Mouse (Mus musculus): ENCODE measurements at regions not wholly inside any gene's neighbourhood (a gene's known extent, or its start where the extent isn't known, plus 50 kb on each side); places are given as distances from the start of the nearest gene placed in this dataset.

DNA sequence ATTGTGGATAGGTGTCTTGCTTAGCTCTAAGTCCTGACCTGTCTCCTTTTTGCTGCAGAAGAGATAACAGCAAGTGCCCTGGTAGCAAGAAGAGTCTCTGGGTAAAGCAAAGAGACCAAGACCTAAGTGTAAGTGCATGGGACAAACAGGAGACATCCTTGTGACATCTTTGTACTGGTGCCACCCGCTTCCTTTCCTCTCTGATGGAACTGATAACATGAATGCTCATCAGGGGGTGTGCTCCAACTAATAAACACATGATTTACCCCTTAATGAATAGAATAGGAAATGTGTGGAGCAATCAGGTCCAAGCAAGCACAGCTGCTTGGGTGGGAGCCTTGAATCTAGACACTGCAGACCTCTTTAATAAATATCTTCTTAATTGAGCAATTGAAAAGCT, 362.9 kb upstream of the Nrp1 start:
- DNase-seq = no peak

DNA sequence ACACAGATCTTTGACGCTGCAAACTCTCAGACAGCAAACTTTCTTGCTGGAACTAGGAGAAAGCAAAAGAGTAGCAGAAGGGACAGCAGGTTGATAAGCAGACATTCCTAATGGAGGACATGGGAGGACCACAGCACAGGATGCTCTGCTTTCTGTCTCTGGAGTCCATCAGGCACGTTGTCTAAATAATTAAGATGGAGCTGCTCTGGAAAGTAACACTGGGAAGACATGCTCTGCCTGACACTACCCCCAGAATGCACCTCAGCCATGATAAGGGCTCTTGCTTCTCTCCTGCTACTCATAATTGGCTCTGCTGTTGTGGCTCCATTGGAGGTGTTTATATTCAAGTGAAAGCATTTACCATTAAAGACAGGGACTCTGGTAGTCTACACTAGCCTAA, 356.0 kb upstream of the Nrp1 start:
- no peak for DNase-seq

DNA sequence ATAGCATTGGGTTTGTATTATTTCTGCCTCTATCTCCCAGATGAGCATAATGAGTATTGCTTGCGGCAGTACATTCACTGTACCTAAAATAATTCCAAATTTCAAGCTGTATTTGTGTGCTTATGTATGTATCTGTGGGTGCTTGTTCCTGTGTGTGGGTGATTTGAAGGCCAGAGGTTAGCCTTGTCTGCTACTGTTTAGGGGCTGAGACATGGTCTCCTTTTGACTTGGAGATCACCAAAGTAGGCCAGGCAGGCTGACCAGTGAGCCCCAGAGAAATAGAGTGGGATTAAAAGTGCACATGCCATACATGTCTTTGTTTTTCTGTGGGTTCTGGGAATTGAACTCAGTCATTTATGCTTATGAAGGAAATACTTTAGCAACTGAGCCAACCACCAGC, 355.6 kb upstream of the Nrp1 start:
- no peak for DNase-seq

DNA sequence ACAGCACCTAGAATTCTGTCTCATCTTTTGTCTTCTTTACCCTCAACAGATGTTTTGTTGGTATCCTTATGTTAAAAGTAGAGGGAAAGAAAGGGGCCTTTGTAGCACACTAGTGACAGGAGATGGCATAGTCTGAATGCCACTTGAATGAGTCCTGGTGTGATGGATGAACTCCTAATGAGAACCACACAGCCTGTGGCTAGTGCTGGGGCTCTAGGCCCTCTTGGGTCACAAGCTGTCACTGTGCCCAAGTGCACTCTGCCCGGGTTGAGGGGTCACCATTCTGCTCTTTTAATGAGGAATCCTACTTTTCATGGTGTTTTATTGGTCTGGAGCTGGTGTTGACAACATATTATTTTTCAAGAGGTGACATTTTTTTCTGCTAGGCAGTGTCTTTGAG, 355.0 kb upstream of the Nrp1 start:
- DNase-seq = no peak

DNA sequence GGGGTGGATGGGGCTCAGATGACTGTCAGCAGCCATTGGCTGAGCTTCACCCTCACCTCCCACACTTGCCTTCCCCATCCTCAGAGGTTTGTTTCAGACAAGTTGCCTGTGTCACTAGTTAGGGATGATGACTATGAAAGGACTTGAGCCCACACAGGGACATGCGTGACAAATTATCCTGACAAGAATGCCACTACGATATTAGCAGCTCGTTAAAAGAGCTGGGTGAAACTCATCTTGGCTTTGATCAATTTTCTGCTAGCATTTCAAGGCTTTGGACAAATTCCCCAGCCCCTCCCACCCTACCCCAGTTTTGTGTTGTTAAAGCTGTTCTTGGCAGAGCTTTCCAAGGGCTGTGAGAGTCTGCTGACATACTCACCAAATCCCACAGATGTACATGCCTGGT, 354.5 kb upstream of the Nrp1 start:
- DNase-seq = peak; percentile 22

DNA sequence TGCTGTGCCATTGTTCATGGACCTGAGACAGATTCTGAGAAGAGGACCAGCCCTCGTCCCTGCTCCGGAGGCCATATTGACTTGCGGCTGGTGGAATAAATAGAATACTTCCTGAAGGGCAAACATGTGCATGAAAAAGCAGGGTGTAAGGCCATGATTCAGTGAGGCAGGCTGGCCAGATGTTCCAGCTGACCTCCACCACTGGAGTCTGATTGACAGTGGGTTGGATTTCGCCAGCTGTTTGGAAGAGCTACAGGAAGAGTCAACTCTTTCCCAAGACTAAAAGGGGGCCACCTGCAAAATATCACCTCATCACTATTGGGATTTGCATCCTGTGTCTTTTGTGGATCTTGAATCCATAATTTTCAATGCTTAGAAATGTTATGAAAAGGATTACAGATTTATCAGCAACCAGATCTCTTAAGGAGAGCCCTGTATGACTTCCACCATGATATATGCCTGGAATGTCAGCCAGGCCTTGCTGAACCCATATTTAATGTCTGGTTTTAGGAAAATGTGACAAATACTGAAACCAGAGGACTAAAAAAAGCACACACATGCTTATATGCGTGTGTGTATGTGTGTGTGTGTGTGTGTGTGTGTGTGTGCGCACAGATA, 348.9 kb upstream of the Nrp1 start:
- no peak for DNase-seq

DNA sequence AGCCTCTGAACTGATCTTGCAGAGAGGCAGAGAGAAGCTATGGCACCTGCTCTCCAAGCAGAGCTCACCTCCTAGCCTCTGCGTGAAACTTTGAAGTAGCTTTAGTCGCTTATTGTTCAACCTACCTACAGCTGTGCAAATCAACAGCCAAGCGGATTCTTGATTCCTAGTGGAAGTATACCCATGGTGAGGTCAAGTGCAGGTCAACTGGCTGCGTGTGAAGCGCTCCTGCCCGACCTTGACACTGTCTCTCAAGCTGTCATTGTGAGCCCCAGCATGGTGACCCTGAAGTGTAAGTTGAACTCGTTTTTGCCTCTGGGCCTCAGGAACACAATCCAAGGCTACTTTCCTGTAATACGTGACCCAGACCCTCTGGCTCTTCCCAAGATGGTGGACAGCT, 341.2 kb upstream of the Nrp1 start:
- DNase-seq = no peak

DNA sequence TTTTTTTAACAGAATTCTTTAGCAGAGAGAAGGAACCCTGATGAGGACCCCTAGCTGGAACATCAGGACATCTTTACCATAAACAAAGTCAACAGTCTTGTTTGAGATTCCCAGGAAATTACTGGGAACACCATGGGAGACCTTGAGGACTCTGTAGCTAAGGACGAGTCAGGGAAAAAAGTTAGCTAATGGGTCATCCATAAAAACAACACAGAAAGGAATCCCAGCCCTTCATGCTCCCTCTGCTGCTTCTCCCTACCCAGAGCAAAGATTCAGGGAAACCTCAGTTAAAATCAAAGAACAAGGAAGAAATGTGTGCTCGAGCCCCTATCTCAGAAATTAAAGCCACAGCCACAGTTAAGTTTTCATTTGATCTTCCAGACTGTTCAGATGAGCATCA, 334.7 kb upstream of the Nrp1 start:
- DNase-seq = no peak

DNA sequence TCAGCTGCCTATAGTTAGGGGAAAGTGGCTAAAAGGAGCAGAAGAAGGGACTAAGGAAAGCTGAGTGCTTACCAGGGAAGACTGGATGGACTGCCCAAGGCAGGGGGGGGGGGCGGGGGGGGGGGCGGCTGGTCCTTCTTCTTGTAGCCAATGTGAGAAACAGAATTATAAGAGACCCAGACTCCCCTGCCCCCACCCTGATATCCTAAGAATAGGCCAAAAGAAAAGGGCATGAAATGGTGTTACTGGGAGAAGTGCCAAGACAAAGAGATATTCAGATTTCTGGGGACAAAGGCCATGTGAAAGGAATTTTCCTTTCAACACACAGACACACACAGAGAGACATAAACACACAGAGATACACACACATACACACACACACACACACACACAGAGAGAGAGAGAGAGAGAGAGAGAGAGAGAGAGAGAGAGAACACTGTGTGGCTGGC, 333.6 kb upstream of the Nrp1 start:
- peak; percentile 76 for DNase-seq

DNA sequence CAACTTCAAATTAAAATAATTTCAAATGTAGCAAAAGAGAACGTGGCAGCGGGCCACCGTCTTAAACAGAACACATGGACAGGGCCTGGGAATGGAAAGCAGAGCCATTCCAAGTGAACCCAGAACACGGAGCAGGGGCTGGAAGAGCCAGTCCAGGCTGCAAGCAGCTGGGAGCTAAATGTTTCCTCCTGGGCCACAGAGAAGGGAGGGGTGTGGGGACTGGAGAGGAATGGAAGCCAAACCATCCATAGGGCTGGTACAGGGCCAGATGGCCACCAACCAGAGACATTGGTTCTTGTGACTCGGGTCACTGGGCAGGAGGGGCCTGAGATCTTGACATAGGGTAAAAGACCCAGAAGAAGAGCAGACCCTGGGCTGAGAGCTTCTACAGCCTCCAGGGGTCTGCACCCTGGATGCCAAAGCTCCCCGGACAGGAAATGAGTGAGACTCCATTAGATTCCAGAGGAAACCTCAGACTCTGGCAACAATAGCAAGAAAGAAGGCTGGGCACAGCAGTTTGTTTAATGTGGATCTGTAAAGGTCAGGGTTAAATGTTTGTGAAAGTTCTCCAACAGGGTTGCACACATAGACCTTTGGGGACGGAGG, 333.1 kb upstream of the Nrp1 start:
- peak; percentile 88 for DNase-seq

DNA sequence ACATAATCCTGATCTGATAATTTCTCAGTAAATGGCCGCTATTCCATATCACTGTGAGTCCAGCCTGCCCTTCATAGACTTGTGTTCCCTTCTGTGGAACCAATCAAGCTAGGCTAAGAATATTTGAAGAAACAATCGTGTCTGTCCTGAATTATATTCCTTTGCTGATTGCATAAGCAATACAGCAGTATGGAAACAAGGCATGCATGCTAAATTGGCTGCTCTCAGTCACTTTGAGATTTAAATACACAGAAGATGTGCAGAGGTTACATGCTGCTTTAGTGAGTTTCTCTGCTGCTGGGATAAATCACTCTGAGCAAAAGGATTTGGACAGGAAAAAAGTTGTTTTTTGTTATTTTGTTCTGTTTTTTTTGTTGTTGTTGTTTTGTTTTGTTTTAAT, 331.4 kb upstream of the Nrp1 start:
- no peak for DNase-seq

DNA sequence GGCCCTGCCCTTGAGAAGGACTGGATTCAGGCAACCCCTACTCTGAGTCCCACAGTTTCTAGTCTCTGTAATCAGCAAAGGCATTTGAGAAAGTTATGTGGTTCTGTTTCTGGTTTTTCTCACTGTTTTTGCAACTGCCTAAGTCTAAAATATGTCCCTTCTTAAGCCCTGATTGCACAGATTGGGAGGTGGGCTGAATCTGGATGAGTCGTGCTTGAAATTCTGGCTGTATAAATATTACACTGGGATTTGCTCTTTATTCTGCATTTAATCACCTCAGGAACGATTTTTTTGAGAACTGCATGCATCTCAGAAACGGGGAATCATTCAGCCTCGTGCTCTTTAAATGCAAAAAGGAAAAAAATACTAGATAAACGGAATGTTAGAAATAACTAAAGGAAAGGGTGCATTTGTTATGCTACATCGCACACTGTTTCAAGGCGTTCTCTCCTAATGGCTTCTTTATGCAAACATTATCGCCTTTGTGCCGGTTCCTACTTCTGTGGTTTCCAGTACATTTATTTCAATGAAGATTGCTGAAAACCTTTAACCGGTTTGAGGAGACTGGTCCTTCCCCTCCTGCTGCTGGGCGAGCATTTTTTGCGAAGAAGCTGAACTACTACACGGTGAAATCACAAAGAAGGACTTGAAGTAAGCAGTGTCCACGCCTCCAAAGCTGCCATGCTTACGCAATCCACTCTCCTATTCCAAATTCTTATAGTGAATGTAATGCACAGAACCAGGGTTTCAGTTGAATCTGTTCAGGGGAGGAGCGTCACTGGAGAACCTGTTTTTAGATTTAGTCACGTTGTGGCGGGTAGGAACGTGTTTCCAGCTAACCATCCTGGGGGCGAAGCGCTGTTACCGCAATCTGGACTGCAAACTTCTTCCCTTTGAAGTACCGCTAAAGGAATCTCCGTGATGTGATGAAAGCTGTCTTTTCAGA, 327.8 kb upstream of the Nrp1 start:
- no peak for DNase-seq

DNA sequence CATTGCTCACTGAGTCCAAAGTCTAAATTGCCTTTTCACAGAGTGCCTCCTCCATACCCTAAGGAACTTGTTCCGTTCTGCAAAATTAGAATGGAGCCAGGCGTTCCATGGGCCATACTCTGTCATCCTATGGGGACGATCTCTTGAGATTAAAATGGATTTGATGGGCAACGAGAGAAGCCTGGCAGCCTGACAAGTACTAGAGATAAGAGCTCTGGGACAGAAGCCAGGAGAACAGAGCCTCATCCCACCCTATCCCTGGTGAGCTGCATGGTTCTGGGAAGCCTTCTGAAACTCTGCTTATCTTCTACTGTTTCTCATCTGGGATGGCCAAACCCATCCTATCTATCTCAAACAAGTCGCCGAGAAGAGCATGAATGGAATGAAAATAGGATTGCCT, 324.3 kb upstream of the Nrp1 start:
- DNase-seq = peak; percentile 34

DNA sequence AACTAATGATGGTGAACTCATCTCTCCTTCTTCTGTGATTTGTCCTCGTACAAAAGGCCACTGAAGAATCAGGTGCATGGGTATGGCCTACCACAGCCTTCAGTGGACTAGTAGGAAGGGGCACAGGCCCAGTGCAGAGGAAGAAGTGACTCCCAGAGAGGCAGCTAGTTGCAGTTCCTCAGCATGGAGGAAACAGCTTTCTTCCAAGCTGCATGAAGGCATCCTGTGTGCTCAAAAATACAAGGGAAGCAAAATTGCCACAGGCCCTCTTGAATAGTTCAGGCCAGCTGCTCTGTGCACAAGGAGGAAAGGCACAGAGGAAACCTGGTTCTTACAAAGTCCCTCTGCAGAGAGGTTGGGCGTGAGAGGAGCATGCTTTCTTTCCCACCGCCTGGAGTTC, 322.7 kb upstream of the Nrp1 start:
- DNase-seq = no peak

DNA sequence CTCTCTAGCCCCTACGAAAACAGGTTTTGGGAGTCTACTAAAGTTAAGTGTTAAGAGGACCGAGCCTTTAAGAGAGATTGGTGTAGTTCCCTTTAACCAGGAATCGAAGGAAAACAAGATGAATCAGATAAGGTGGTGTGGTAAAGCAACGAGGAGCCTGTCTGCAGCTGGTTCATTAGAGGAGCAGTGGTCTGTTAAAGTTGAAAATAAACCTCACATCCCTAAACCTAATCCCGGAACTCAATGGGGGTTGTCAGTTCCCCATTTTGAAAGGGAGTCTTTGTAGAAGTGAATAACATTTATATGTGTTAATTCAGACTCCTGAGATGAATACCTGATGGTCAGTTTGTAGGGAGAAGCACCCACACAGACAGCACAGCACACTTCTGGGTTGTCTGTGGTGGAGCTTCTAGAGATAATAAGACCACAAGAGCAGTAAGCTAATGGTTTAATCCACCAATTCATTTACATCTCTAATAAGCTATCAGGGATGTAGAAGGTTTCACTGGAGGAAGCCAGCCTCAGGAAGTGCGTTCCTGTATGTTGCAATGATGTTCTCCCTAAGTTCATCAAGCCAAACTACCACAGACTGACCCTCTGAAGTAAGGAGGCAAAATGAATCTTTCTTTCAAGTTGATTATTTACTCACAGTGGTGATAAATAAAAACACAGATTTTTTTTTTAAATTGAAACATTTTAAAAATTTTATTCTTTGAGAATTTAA, 318.9 kb upstream of the Nrp1 start:
- no peak for DNase-seq

DNA sequence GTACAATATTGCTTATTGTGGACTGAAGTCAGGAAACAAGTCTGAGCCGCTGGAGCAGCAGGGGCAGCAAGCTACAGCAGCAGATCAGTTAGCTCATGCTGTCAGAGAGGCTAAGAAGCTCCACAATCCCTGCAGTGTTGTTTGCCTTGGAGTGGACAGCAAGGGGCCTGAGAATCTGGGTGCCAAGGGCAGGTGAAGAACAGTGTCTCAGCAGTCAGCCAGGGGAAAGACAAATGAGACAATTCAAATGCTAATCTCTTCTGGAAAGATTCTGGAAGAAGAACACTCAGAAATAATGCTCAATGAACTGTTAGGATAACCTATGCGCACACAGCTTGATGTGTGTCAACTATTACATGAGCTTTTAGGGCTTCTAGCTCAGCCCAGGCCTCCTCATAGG, 315.5 kb upstream of the Nrp1 start:
- no peak for DNase-seq

DNA sequence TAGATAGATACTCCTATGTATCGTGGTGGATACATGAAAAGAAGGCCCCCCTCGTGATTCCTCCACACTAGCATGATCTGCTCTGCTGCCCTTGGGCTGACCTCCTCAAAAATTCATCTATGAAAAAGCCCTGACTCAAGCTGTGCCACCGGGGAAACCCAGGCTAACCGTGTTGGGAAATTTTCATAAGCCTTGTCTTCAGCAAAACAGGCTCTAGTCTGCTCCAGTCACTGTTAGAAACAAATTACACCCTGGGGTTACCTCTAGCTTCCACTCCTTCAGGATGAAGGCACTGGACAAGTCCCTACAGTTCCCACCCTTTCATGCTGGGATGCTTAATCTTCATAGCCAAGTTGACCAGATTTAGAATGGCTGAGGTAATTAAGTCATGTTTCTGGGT, 315.0 kb upstream of the Nrp1 start:
- DNase-seq = no peak

DNA sequence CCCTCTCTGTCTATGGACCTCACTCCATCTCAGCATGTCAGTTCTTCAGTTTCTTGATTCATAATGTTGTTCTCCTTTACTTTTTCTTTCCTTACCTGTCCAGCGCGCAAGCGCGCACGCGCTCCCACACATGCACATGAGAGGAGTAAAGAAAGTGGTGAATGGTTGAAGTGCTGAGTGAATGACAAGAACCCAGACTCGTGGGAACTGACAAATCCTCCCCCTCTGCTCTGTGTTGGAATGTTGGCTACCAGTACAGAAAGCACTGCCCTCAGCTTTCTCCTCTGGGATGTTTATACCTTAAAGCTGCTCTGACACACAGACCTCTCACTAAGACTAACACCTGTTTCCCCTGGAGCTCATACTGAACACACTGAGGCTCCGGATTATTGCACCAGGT, 302.2 kb upstream of the Nrp1 start:
- DNase-seq = no peak

DNA sequence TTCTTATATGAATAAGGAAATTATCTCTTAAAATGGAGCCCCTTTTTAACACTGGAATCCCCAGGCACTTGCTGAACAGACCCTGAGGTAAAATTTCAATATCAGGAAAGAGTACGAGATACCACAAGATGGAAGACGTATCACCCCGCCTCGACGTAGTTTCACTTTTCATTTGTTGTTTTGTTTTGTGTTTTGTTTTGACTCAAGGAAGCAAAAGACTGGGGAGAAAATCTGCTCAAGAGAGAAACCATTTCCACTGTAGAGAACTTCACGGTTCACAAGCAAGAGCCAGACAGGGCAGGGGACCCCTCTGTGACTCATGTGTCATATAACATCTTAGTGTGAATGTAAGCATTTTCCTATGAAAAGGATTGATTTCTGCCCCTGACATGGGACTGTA, 300.6 kb upstream of the Nrp1 start:
- DNase-seq = no peak

DNA sequence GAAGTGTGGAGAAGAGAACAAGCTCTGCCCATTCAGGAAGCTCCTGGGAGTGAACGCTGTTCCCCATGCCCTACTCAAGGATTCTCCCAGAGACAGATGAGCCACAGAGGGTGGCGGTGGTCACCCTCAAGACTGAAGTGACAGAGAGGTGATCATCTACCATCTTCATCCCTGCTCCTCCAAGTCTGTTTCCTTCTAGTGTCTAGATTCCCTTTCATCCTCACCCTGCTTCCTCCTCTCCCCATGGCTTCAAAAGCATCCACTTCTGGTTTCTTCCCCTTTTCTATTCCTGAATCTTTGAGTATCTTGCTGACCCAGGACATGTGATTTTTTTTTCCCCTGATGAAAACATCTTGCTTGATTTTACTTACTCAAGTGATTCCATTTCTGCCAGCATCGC, 298.6 kb upstream of the Nrp1 start:
- no peak for DNase-seq

DNA sequence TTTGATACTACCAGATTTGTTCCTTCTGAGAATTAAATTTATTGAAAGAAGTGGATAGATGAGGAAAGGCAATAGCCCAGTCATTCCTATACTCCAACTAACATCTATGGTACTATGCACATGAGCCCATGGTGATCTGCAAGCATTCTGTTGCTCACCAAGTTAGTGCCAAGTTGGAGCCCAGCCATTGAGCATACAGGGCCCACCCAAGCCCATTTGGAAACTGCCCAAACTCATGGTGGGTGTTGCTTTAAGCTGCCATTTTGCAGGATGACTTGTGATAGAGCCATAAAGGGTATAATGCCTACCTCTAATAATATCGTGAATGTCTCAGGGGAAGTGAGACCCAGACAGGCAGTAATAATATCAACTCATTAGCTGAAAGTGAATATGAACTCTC, 294.2 kb upstream of the Nrp1 start:
- DNase-seq = no peak

DNA sequence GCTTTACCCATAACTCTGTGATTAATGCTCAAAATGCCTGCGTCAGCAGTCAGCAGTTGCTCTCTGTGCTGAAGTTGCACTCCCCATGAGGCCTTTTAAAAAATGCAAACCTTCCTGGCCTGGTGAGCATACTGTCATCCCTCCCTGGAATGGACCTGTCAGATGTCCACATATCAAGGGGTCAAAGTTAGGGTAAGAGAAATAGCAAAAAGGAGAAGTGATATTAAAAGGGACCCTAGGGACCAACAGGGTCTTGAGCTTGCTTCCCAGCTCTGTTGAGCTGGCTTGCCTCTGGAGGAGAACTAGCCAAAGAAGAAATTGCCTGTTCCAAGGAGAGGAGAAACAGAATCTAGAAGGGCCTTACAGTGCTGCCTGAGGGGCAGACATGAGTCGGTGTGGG, 293.3 kb upstream of the Nrp1 start:
- DNase-seq = no peak

DNA sequence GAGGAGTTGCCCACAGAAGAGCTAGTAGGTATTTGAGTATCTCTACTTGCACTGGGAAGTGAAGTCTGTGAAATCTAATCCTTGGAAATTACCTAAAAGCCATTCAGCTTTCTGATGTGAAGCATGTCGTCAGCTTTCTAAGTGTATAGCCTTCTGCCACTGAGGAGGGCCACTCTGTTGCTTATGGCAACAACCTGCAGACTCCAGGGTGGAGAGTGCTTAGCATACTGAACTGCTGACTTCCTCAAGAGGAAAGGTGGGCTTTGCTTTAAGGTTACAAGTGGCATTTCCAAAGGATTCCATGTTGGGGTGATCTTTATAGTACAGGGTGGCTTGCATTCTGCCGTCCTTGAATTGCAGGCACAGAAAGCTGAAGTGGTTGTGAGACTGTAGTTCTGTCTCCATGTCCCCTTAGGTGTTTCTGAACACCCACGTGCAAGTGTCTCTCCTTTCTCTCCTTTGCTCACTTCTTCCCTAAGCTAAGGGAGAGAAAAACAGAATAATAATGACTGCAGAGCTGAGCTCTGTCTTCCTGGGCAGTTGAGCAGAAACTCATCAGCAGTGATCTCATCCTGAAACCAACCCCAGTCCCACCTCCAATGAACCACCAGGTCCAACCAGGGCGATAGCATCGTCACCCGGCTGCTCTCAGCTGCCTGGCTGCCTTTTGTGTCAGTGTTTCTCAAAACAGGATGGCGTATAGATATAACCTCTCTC, 292.3 kb upstream of the Nrp1 start:
- DNase-seq = no peak
